Mouse (Mus musculus) lung, adult 2 months (tissue): ENCODE data around the gene Tbck. TPM values are rescaled to one million over a fixed set of nuclear protein-coding genes. Genes with fewer than 3 reads are reported as not detected.

Experiments
- DNase-seq: peaks from one replicate; pipeline ENCODE4 v3.0.0; 2022
- H3K4me1 ChIP-seq: fragments of 200-500 bp; 2 replicates; pipeline ENCODE4 v1.6.1; 2011; ENCODE audit warnings: low read length; ENCODE audit not compliant: control insufficient read depth, insufficient read depth
- H3K4me3 ChIP-seq: fragments of 200-500 bp; replicated peaks from 2 replicates; pipeline ENCODE3; 2011; ENCODE audit warnings: low read depth, mild to moderate bottlenecking, control low read depth, low read length; ENCODE audit errors: extremely low read depth
- CTCF ChIP-seq: fragments of 200-500 bp; IDR thresholded peaks from 2 replicates; pipeline ENCODE4 v1.5.1; 2011; ENCODE audit warnings: mild to moderate bottlenecking, low read length, control low read depth; ENCODE audit not compliant: insufficient read depth
- POLR2A ChIP-seq: fragments of 200-500 bp; IDR thresholded peaks from 2 replicates; pipeline ENCODE4 v1.6.1; 2011; ENCODE audit warnings: low read depth, mild to moderate bottlenecking, control low read depth, low read length, borderline replicate concordance; ENCODE audit errors: extremely low read depth
- WGBS: fragments of 180-500 bp; shearing (Covaris S2); methylation state at CpG from one replicate; pipeline ENCODE4 v1.1.7; 2018; 5-methylcytosine and 5-hydroxymethylcytosine counted together
- polyA plus RNA-seq: library from polyadenylated mRNA; depleted of rRNA; stranded (reverse); fragments of >200 nt; gene quantifications from 2 replicates; pipeline ENCODE4 v1.2.3, GENCODE M21; 2012

Tbck gene
- polyA plus RNA-seq, 1 experiment = 4.0 TPM

DNA sequence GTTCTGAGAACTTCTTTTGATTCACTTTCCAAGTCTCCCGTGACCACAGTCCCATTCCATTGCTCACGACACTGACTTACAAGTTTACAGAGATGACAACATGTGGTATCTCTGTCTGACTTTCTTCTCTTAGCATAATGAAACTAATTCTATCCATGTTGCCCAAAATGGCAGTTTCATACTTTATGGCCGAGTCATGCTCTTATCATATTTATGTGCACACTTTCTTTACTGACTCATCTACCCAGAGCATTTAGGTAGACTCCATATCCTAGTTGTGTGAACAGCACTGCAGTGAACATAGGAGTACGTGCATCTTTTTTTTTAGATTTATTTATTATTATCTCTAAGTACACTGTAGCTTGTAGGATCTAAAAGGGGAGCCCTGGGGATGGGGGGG lies 103.8 kb downstream of the Tbck start:
- no peak for DNase-seq
- Histone ChIP-seq H3K4me3 (no peak overlapping the region), H3K4me1 (no peaks in the 10 kb centered on the region)
- 92% methylated on average over 4 of the region's 4 CpGs for WGBS
- TF ChIP-seq CTCF (no peak), POLR2A (no peak)

DNA sequence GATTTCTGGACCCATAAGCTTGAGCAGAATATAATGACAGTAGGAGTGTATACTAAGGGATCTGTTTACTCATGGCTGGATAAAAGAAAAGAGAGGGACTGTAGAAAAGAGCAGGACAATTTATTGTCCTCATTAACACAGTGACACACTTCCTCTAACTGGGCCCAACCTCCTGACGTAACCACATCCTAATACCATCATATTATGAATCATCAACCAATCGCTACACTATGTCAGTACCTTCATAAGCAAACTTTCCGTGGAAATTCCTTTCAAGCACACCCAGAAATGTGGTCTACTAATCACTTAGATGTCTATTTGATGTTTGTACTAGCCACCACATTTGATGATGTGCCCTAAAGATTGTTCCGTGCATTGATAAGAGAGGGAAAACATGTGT lies 107.2 kb downstream of the Tbck start:
- TF ChIP-seq POLR2A (no peak), CTCF (no peak)
- H3K4me1 ChIP-seq = no peaks in the 10 kb centered on the region
- DNase-seq = no peak
- H3K4me3 ChIP-seq = no peak overlapping the region
- 82% methylated on average over 4 of the region's 4 CpGs for WGBS

DNA sequence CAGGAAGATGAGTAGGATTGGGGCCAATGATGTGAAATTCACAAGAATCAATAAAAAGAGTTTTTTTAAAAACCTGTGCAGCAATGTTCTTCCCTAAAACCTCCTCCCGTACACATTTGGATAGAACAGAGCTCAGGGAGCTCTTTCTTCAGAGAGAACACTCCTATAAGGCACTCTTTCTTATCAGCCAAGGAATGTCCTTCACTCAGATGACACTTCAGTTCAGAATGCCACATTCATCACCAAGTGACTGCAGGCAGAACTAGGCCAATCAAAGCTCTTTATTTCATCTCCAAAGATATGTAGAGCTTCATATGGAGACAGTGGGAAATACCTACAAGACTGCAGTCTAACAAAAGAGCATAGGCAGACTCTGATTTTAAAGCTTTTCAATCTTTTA lies 116.3 kb downstream of the Tbck start:
- H3K4me3 ChIP-seq = no peak overlapping the region
- TF ChIP-seq POLR2A (no peak), CTCF (no peak)
- WGBS = 36% methylated on average over 1 of the region's 1 CpGs
- DNase-seq = no peak
- H3K4me1 ChIP-seq = no peaks in the 10 kb centered on the region; the same call in 1 of the 2 replicates

DNA sequence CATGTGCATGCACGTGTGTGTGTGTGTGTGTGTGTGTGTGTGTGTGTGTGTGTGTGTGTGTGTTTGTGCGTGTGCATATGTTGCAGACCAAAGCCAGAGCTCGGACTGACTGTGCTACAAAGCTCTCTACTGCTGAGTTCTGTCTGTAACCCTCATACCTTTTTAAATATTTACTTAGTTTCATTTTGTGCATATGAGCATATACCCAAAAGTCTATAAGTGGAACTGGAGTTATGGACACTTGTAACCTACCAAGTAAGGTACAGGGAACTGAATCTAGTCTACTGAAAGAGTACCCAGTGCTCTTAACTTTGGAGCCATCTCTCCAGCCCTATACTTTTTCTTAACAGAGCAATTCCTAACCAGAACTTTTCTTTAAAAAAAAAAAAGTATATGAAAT lies 118.0 kb downstream of the Tbck start:
- WGBS = 61% methylated on average over 3 of the region's 3 CpGs
- no peak overlapping the region for H3K4me3 ChIP-seq

DNA sequence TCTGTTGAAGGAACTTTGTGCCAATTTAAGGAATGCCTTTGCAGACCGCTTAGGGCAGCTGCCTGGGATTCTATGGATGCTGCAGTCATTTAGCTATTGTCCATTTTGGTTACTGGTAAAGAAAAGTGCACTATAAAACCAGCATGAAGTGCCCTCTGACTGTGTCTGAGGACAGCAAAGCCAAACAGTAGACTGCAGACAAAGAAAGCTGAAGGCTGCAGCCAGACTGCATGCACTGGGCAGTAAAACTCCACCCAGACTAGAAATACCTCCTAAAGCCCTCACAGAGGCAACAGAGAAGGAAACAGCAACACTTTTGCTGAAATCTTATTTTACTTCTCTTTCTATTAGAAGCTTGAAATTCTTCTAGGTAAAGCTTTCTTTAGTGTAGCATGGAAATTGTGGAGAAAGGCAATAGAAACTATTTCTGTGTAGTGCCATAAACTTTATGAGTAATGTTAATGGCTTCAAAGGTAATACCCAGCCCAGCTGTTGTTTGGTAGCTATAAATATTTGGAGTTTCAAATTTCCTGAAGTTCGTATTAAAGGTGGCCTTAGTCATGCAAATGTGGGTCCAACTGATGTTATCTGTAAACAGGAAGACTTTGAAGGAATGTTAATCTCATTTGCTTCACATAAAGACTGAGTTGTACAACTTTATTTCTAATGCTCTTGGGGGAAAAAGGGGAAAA lies 124.1 kb downstream of the Tbck start:
- Histone ChIP-seq H3K4me1 (peaks cover 2% of the 10 kb centered on the region; the same call in 1 of the 2 replicates), H3K4me3 (no peak overlapping the region)
- DNase-seq = no peak
- WGBS = 56% methylated on average over 2 of the region's 2 CpGs
- TF ChIP-seq CTCF (no peak), POLR2A (no peak)

More for the DNA sequence above, 118.0 kb downstream of the Tbck start:
- DNase-seq = no peak
- no peaks in the 10 kb centered on the region; the same call in 1 of the 2 replicates for H3K4me1 ChIP-seq
- TF ChIP-seq CTCF (no peak), POLR2A (no peak)

DNA sequence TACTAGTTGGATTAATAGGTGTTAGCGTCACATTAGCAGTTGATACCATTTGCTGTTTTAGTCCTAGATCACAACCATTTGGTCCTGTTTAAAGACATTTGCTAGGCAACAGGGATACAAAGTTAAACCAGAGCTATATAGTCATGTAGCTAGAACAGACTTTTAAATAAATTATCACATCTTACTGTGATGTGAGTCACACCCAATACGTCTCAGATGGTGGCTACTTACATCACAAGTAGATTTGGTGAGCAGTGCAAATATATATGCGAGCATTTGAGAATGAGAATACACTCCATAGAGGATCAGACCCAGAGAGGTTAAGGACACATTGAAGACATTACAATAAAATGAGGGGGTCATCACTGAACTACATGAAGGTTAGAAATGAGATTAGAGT lies 125.0 kb downstream of the Tbck start:
- Histone ChIP-seq H3K4me1 (peaks cover 2% of the 10 kb centered on the region; the same call in 1 of the 2 replicates), H3K4me3 (no peak overlapping the region)
- TF ChIP-seq POLR2A (no peak), CTCF (no peak)
- 92% methylated on average over 3 of the region's 3 CpGs for WGBS
- DNase-seq = no peak

DNA sequence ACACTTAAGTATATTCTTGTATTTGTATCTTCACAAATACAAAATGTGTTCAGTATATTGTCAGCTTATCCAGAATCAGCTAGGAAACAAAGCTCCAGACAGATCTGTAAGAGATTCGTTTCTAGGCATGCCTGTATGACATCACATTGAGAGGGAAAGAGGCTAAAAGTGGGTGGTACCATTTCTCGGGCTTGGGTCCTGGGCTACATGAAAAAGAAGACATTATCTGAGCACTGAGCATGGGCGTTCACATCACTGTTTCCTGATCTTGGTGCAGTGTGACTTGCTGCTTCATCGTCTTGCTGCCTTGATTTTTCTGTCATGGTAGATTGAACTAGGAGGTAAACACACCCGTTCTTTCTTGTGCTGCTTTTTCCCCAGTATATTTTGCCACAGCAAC lies 127.8 kb downstream of the Tbck start:
- WGBS = 57% methylated on average over 5 of the region's 5 CpGs
- peaks cover 2% of the 10 kb centered on the region; the same call in 1 of the 2 replicates for H3K4me1 ChIP-seq
- no peak for TF ChIP-seq CTCF
- no peak for TF ChIP-seq POLR2A
- no peak overlapping the region for H3K4me3 ChIP-seq
- no peak for DNase-seq

DNA sequence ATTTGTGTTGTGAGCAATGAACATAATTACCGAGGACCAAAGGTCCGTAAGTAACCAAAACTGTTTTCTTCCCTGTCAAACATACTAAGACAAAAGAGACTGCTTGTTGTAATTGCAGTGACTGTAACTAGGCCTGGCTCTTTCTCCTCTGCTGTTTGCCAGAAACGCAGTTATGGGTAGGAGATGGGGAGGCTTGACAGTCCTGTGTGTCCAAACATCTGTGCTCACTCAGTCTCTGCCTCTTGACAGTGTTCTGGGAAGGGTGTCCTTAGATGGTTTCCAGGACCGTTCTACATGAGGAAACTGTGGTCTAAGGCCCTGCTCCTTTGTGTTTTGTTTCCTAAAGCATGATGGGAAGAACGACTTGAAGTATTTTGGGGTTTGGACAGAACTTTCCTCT lies 128.4 kb downstream of the Tbck start:
- Histone ChIP-seq H3K4me1 (peaks cover 2% of the 10 kb centered on the region; the same call in 1 of the 2 replicates), H3K4me3 (no peak overlapping the region)
- 61% methylated on average over 5 of the region's 5 CpGs for WGBS
- no peak for DNase-seq
- TF ChIP-seq POLR2A (no peak), CTCF (no peak)

DNA sequence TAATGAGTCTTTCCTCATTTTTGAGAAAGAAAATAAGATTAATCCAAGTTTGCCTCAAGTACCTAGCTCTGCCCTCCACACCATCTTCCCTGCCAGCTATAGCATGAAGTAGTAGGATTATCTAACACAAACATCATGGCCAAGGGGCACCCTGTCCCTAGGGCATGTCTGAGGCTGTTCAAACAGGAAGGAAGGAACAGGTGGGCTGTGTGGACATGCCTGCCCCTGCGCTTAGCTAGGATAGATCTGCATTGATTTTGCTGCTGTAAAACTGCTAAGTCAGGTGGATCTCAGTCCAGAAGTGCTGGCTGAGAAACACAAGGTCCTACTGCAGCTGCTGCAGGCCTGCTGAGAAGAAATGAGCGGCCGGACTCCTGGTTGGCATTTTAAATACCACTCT lies 129.2 kb downstream of the Tbck start:
- 63% methylated on average over 3 of the region's 3 CpGs for WGBS
- H3K4me3 ChIP-seq = no peak overlapping the region
- TF ChIP-seq POLR2A (no peak), CTCF (no peak)
- peaks cover 2% of the 10 kb centered on the region; the same call in 1 of the 2 replicates for H3K4me1 ChIP-seq
- DNase-seq = no peak

DNA sequence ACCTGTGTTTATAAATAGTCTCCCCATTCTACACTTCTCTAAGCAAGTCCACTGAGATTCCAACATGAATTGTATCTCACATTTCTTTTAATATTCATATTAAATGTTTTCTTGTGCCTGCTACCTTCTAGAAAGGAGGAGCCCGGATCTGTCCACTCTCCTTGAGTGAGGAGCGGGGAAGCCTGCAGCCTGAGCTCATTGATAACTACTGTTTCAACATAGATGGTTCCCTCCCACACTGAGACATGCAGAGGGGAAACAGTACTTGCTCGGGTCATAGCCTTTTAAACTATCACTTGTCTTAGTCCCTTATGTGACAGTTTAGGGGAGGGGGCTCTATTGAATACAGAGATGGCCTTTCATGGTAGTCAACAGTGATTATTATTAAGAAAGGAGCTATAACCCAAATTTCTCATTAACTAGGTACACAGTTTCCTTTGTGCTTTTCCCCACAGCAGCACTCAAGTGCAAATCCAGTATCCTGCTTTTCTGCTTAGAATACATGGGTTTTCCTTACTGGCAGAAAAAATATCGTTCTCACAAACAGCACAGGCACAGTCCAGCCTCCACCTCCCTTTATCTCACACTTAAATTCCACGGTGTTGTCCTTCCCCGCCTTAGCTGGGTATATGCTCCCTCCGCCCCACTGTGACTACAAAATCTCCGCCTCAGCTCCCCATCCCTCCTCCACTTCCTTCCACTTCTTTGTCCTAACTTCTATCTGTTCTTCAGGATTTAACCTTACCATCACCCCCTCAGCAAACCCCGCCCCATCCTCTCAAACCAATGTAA lies 130.0 kb downstream of the Tbck start:
- Histone ChIP-seq H3K4me1 (peaks cover 2% of the 10 kb centered on the region; the same call in 1 of the 2 replicates), H3K4me3 (no peak overlapping the region)
- DNase-seq = no peak
- 68% methylated on average over 9 of the region's 9 CpGs for WGBS
- TF ChIP-seq CTCF (no peak), POLR2A (no peak)
